8 mouse cellular contexts compared by ENCODE assay signal in the genomic region with DNA sequence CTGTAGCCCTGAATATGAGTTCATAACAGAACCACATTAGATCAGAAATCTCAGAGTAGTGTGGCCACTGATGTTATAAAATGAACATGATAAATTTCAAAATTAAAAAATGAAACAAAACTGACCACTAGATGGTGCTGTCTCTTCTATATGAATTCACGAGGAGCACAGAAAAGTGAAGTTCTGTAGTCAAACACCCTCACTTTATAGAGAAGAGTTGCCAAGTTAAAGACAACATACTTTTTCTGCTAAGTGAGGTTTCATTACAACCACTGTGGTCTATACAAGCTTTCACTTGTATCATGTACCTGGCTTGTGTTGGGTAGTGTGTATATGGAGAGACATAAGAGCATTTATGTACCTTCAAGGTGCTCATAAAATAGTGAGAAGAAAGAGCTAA. TPM values are rescaled to one million over a fixed set of nuclear protein-coding genes. Genes with fewer than 3 reads are reported as not detected.
A peak's percentile ranks its signal among the peaks of the same experiment; 100 is the strongest.
DNase-seq lines count a peak whose midpoint lies in the region; ATAC-seq and TF ChIP-seq lines count a peak whose summit lies in the region.

No protein-coding gene starts in this region.

- 2% methylated on average over 1 of the region's 1 CpGs for WGBS in intestine, embryonic 14.5 days
- WGBS in intestine, embryonic 15.5 days: 2% methylated on average over 1 of the region's 1 CpGs

- H3K4me2 ChIP-seq in intestine, embryonic 14.5 days (ENCODE audit: low read length): no peak overlapping the region
- no peak overlapping the region for H3K4me2 ChIP-seq in intestine, embryonic 15.5 days (replicated peaks)
- no peak overlapping the region for H3K4me2 ChIP-seq in CH12.LX (ENCODE audit: insufficient read depth, low read depth, poor library complexity, severe bottlenecking)

- ATAC-seq in intestine, embryonic 14.5 days (replicated peaks; ENCODE audit: low FRiP score, low TSS enrichment, low read depth): 0 out of 2 replicates have a peak, but pooled peaks have one; percentile 53
- no peak for ATAC-seq in intestine, embryonic 15.5 days
- ATAC-seq in megakaryocyte progenitor cell, adult 5-6 weeks (replicated peaks; ENCODE audit: poor library complexity): peak; percentile 87

- TF ChIP-seq CTCF in CH12.LX (conservative IDR thresholded peaks at IDR 0.05 in 1 of 2, IDR thresholded peaks at IDR 0.05 in 1 of 2; ENCODE audit: low read depth in 2 of 2, low read length in 2 of 2): peak; percentile 11 to 75; a peak in 2 of 4 replicates

- peak; percentile 87 for TF ChIP-seq RAD21 in CH12.LX (IDR thresholded peaks at IDR 0.05; ENCODE audit: low read depth, low read length)

- H3K9me3 ChIP-seq in intestine, embryonic 14.5 days (ENCODE audit: control insufficient read depth, low read length): no peaks in the 10 kb centered on the region
- no peaks in the 10 kb centered on the region for H3K9me3 ChIP-seq in intestine, embryonic 15.5 days
- H3K9me3 ChIP-seq in CH12.LX (replicated peaks; ENCODE audit: low read length): no peaks in the 10 kb centered on the region

- H3K9ac ChIP-seq in intestine, embryonic 14.5 days (ENCODE audit: low read length): no peak overlapping the region
- H3K9ac ChIP-seq in intestine, embryonic 15.5 days: no peak overlapping the region
- no peak overlapping the region for H3K9ac ChIP-seq in CH12.LX (ENCODE audit: insufficient read depth, low read depth)

- no peak for TF ChIP-seq EP300 in CH12.LX (IDR thresholded peaks at IDR 0.05; ENCODE audit: low read length)

- no peaks in the 10 kb centered on the region for H3K79me2 ChIP-seq in CH12.LX (replicated peaks; ENCODE audit: control insufficient read depth, extremely low read depth, insufficient read depth, poor library complexity, severe bottlenecking)

- no peak overlapping the region for H3K27ac ChIP-seq in intestine, embryonic 14.5 days (ENCODE audit: low read depth)
- no peak overlapping the region for H3K27ac ChIP-seq in intestine, embryonic 15.5 days
- no peak overlapping the region for H3K27ac ChIP-seq in CH12.LX (ENCODE audit: insufficient read depth, low read depth)

- no peaks in the 10 kb centered on the region for H3K4me1 ChIP-seq in intestine, embryonic 14.5 days (replicated peaks; ENCODE audit: control insufficient read depth, insufficient read depth, low read length)
- no peaks in the 10 kb centered on the region for H3K4me1 ChIP-seq in intestine, embryonic 15.5 days (replicated peaks)
- H3K4me1 ChIP-seq in CH12.LX (ENCODE audit: control insufficient read depth in 1 of 2, insufficient read depth in 2 of 2): no peaks in the 10 kb centered on the region

- no peaks in the 10 kb centered on the region for H3K27me3 ChIP-seq in intestine, embryonic 14.5 days (replicated peaks; ENCODE audit: control insufficient read depth, insufficient read depth, low read length)
- H3K27me3 ChIP-seq in intestine, embryonic 15.5 days (replicated peaks): no peaks in the 10 kb centered on the region
- H3K27me3 ChIP-seq in CH12.LX (replicated peaks): no peaks in the 10 kb centered on the region

- no peak overlapping the region for H3K4me3 ChIP-seq in intestine, embryonic 14.5 days (ENCODE audit: low read depth, low read length)
- H3K4me3 ChIP-seq in intestine, embryonic 15.5 days (replicated peaks): no peak overlapping the region
- no peak overlapping the region for H3K4me3 ChIP-seq in CH12.LX (replicated peaks in 1 of 3; ENCODE audit: low read depth in 2 of 3, low read length in 2 of 3, poor library complexity in 1 of 3)

- no peak for DNase-seq in intestine, embryonic 14.5 days (ENCODE audit: low spot score)
- DNase-seq in CH12.LX (ENCODE audit: extremely low read depth): peak; percentile 52
- DNase-seq in embryo, embryonic 10.5 days (ENCODE audit: low spot score): peak; percentile 84
- no peak for DNase-seq in frontal cortex, postnatal 25 days (ENCODE audit: low spot score in 2 of 2)
- DNase-seq in layer of hippocampus, adult 11-12 months (ENCODE audit: low spot score): no peak
- DNase-seq in left cerebral cortex, adult 18-20 months (ENCODE audit: low spot score in 2 of 2): no peak

- dilution Hi-C loops in CH12.LX (cut with MboI; ENCODE audit: extremely low pct_ligation_motif_present, extremely low pct_unique_long_range_greater_than_20kb, low sequenced_read_pairs): no loop called here

- in situ Hi-C loops in CH12.LX (cut with MboI; ENCODE audit: low pct_ligation_motif_present, low pct_unique_long_range_greater_than_20kb, low sequenced_read_pairs): loop anchor here (10.0 to 25.0 kb wide), 2 partner anchors 497 to 644 kb away; partner anchors contain the start of gene St8sia6

- TF ChIP-seq POLR2A in CH12.LX (IDR thresholded peaks at IDR 0.05; ENCODE audit: low read depth, low read length): no peak

- no peaks in the 10 kb centered on the region for H3K36me3 ChIP-seq in intestine, embryonic 14.5 days (ENCODE audit: control insufficient read depth, insufficient read depth, low read length)
- no peaks in the 10 kb centered on the region for H3K36me3 ChIP-seq in intestine, embryonic 15.5 days
- no peaks in the 10 kb centered on the region for H3K36me3 ChIP-seq in CH12.LX (replicated peaks in 1 of 2; ENCODE audit: control insufficient read depth in 1 of 2, insufficient read depth in 1 of 2, low read length in 1 of 2)

TF ChIP-seq in CH12.LX, 34 proteins besides CTCF, POLR2A, EP300 and RAD21:
- TF ChIP-seq CHD1 (IDR thresholded peaks at IDR 0.05; ENCODE audit: low read depth, low read length): no peak
- no peak for TF ChIP-seq ELF1 (IDR thresholded peaks at IDR 0.05; ENCODE audit: low read depth, low read length)
- no peak for TF ChIP-seq TCF12 (IDR thresholded peaks at IDR 0.05; ENCODE audit: low read depth, low read length)
- no peak for TF ChIP-seq USF1 (IDR thresholded peaks at IDR 0.05; ENCODE audit: low read depth, low read length)
- TF ChIP-seq TBP (conservative IDR thresholded peaks at IDR 0.05; ENCODE audit: low read depth, low read length): no peak
- no peak for TF ChIP-seq PAX5 (IDR thresholded peaks at IDR 0.05; ENCODE audit: low read length)
- peak; percentile 69 for TF ChIP-seq ZC3H11A (IDR thresholded peaks at IDR 0.05; ENCODE audit: low read depth, low read length)
- TF ChIP-seq ZNF384 (IDR thresholded peaks at IDR 0.05; ENCODE audit: low read depth, low read length): no peak
- peak; percentile 65 for TF ChIP-seq MYC (IDR thresholded peaks at IDR 0.05; ENCODE audit: low read depth, low read length)
- TF ChIP-seq MAFK (IDR thresholded peaks at IDR 0.05; ENCODE audit: insufficient replicate concordance, low read length): no peak
- no peak for TF ChIP-seq RCOR1 (conservative IDR thresholded peaks at IDR 0.05; ENCODE audit: low read depth, low read length)
- TF ChIP-seq BHLHE40 (IDR thresholded peaks at IDR 0.05; ENCODE audit: low read depth, low read length): no peak
- no peak for TF ChIP-seq NRF1 (IDR thresholded peaks at IDR 0.05; ENCODE audit: low read depth, low read length)
- peak; percentile 78 for TF ChIP-seq SMC3 (IDR thresholded peaks at IDR 0.05; ENCODE audit: low read depth, low read length)
- no peak for TF ChIP-seq GABPA (IDR thresholded peaks at IDR 0.05; ENCODE audit: insufficient replicate concordance, low read depth, low read length)
- TF ChIP-seq USF2 (conservative IDR thresholded peaks at IDR 0.05; ENCODE audit: low read depth, low read length): no peak
- no peak for TF ChIP-seq ZMIZ1 (IDR thresholded peaks at IDR 0.05; ENCODE audit: low read depth, low read length)

RNA-seq across cellular contexts. Expression of gene Rsu1, which starts 19.4 kb away (rescaled TPM):
- 122 and 141 TPM in 2 replicates for polyA plus RNA-seq in intestine, embryonic 14.5 days (2014; fragmentation: Nextera tagmentation; extraction: Ambion mirVana)
- polyA plus RNA-seq in intestine, embryonic 15.5 days (2015; fragmentation: Nextera tagmentation; extraction: Ambion mirVana): 102 and 125 TPM in 2 replicates
- total RNA-seq in CH12.LX (2012; rRNA removed) (29.5 and 33.0 TPM in 2 replicates), CH12.LX (2014; rRNA removed) (86.3 and 86.4 TPM in 2 replicates)
- polyA plus RNA-seq in CH12.LX (2012; ENCODE audit: insufficient read length, low read depth): 102 and 108 TPM in 2 replicates
- total RNA-seq in megakaryocyte progenitor cell, adult 5-6 weeks (2015): 108 and 134 TPM in 2 replicates
- 144 and 157 TPM in 2 replicates for total RNA-seq in megakaryocyte progenitor cell, adult 5-6 weeks (2017)
- 10 to 100 TPM; 24.5 to 31.1 TPM for total RNA-seq in left cerebral cortex, adult 18-20 months (2021)

Comparison
In these comparisons a context has a peak if more than half of its experiments do, and no peak if none do; other contexts are left out.
1. DNase-seq: peak in CH12.LX (single experiment) and embryo, embryonic 10.5 days (single experiment); none in intestine, embryonic 14.5 days (single experiment), frontal cortex, postnatal 25 days (0 of 2), layer of hippocampus, adult 11-12 months (single experiment) and left cerebral cortex, adult 18-20 months (0 of 2).